Comparison of ENCODE assay signal across 9 mouse cellular contexts in genomic region chr3:87499072-87499471, GRCm38 (mm10). TPM values are rescaled to one million over a fixed set of nuclear protein-coding genes. Genes with fewer than 3 reads are reported as not detected.
DNase-seq lines count a peak whose midpoint lies in the region; ATAC-seq and TF ChIP-seq lines count a peak whose summit lies in the region.
"Had no signal": no experiment of that assay in that cellular context is flagged by ENCODE, and none has a peak within 500 bp of the region (broad histone marks: within the 10 kb centered on the region; RNA-seq: fewer than 3 reads in every experiment).

No protein-coding gene starts in this region.

- peak; percentile 92 for TF ChIP-seq CTCF in kidney, adult 2 months (conservative IDR thresholded peaks at IDR 0.05; ENCODE audit: insufficient read depth, insufficient read length, low read depth, low read length)
- TF ChIP-seq CTCF in embryonic fibroblast, embryonic 13.5 days (IDR thresholded peaks at IDR 0.05; ENCODE audit: borderline replicate concordance, insufficient read depth, low read length), result peak; percentile 62
- TF ChIP-seq CTCF in left cerebral cortex, adult 2 months (IDR thresholded peaks at IDR 0.05), result peak; percentile 98
- peak; percentile 99 for TF ChIP-seq CTCF in midbrain, postnatal 0 days (IDR thresholded peaks at IDR 0.05)

- H3K36me3 ChIP-seq in kidney, adult 2 months (ENCODE audit: control insufficient read depth, insufficient read depth, low read length), result no peaks in the 10 kb centered on the region
- H3K36me3 ChIP-seq in kidney, embryonic 16.5 days (ENCODE audit: insufficient read depth, low read length), result no peaks in the 10 kb centered on the region
- H3K36me3 ChIP-seq in hindbrain, embryonic 14.5 days (replicated peaks; ENCODE audit: control insufficient read depth, insufficient read depth), result no peaks in the 10 kb centered on the region
- no peaks in the 10 kb centered on the region for H3K36me3 ChIP-seq in midbrain, postnatal 0 days (ENCODE audit: insufficient read depth, low read length)
- H3K36me3 ChIP-seq: embryonic facial prominence, embryonic 12.5 days had no signal

- peak; percentile 70 for DNase-seq in kidney, adult 2 months
- peak; percentile 79 for DNase-seq in brain, adult 2 months (ENCODE audit: low read depth, low spot score)
- peak; percentile 90 for DNase-seq in hindbrain, embryonic 14.5 days (ENCODE audit: low spot score)
- DNase-seq in left cerebral cortex, adult 2 months (ENCODE audit: extremely low spot score in 1 of 2, low spot score in 2 of 2), result peak; percentile 70 to 78
- peak; percentile 86 for DNase-seq in midbrain, postnatal 0 days (ENCODE audit: low spot score)
- peak; percentile 54 to 71 for DNase-seq in spleen, postnatal 10 days (ENCODE audit: low spot score in 2 of 2)

- H3K27me3 ChIP-seq in kidney, adult 2 months (replicated peaks; ENCODE audit: control insufficient read depth, insufficient read depth, low read length), result no peaks in the 10 kb centered on the region
- H3K27me3 ChIP-seq in kidney, embryonic 16.5 days (ENCODE audit: insufficient read depth, low read length), result no peaks in the 10 kb centered on the region; the same call in 1 of the 2 replicates
- H3K27me3 ChIP-seq in hindbrain, embryonic 14.5 days (ENCODE audit: control insufficient read depth, insufficient read depth, low read length), result no peaks in the 10 kb centered on the region
- no peaks in the 10 kb centered on the region for H3K27me3 ChIP-seq in midbrain, postnatal 0 days (ENCODE audit: insufficient read depth, low read length)

- ATAC-seq in kidney, embryonic 16.5 days (ENCODE audit: low FRiP score, low TSS enrichment), result no peak
- ATAC-seq in hindbrain, embryonic 14.5 days (ENCODE audit: low FRiP score), result no peak; the same call in 1 of the 2 replicates
- no peak for ATAC-seq in midbrain, postnatal 0 days (ENCODE audit: low FRiP score)

- WGBS in kidney, adult 2 months, result 9% methylated on average over 3 of the region's 3 CpGs
- 12% methylated on average over 3 of the region's 3 CpGs for WGBS in kidney, embryonic 16.5 days
- 24% methylated on average over 3 of the region's 3 CpGs for WGBS in hindbrain, embryonic 14.5 days
- 15% methylated on average over 3 of the region's 3 CpGs for WGBS in midbrain, postnatal 0 days

- H3K4me3 ChIP-seq in kidney, adult 2 months (ENCODE audit: insufficient read depth, low read depth, low read length), result no peak overlapping the region
- no peak overlapping the region for H3K4me3 ChIP-seq in kidney, embryonic 16.5 days (ENCODE audit: low read length)
- H3K4me3 ChIP-seq in embryonic fibroblast, embryonic 13.5 days (ENCODE audit: insufficient read depth, low read length), result no peak overlapping the region
- no peak overlapping the region for H3K4me3 ChIP-seq in hindbrain, embryonic 14.5 days (replicated peaks; ENCODE audit: low read length)
- H3K4me3 ChIP-seq in left cerebral cortex, adult 2 months, result no peak overlapping the region
- no peak overlapping the region for H3K4me3 ChIP-seq in midbrain, postnatal 0 days (ENCODE audit: low read depth, low read length)
- H3K4me3 ChIP-seq: embryonic facial prominence, embryonic 12.5 days had no signal

- no peaks in the 10 kb centered on the region for H3K9me3 ChIP-seq in kidney, embryonic 16.5 days (ENCODE audit: low read length)
- H3K9me3 ChIP-seq in hindbrain, embryonic 14.5 days (ENCODE audit: control insufficient read depth, low read length), result no peaks in the 10 kb centered on the region
- H3K9me3 ChIP-seq in midbrain, postnatal 0 days (ENCODE audit: low read length), result no peaks in the 10 kb centered on the region
- H3K9me3 ChIP-seq: embryonic facial prominence, embryonic 12.5 days had no signal

- intact Hi-C loops in left cerebral cortex, adult 2 months (cut with DNase I), result loop anchor here (1.0 to 5.0 kb wide), 5 partner anchors 88 to 468 kb away; no protein-coding TSS in a partner anchor

- H3K9ac ChIP-seq in kidney, embryonic 16.5 days (replicated peaks; ENCODE audit: low read length), result no peak overlapping the region
- no peak overlapping the region for H3K9ac ChIP-seq in hindbrain, embryonic 14.5 days
- no peak overlapping the region for H3K9ac ChIP-seq in midbrain, postnatal 0 days (replicated peaks; ENCODE audit: low read length, poor library complexity, severe bottlenecking)
- H3K9ac ChIP-seq: embryonic facial prominence, embryonic 12.5 days had no signal

- no peak overlapping the region for H3K4me2 ChIP-seq in kidney, embryonic 16.5 days (replicated peaks; ENCODE audit: low read depth, low read length)
- H3K4me2 ChIP-seq in hindbrain, embryonic 14.5 days (replicated peaks), result no peak overlapping the region
- no peak overlapping the region for H3K4me2 ChIP-seq in midbrain, postnatal 0 days (ENCODE audit: low read depth, low read length, poor library complexity, severe bottlenecking)
- H3K4me2 ChIP-seq: embryonic facial prominence, embryonic 12.5 days had no signal

- no peaks in the 10 kb centered on the region for H3K4me1 ChIP-seq in kidney, adult 2 months (ENCODE audit: control insufficient read depth, insufficient read depth, low read length)
- H3K4me1 ChIP-seq in kidney, embryonic 16.5 days (ENCODE audit: insufficient read depth, low read length), result no peaks in the 10 kb centered on the region
- H3K4me1 ChIP-seq in embryonic fibroblast, embryonic 13.5 days (ENCODE audit: control insufficient read depth, insufficient read depth, low read length), result no peaks in the 10 kb centered on the region
- no peaks in the 10 kb centered on the region for H3K4me1 ChIP-seq in hindbrain, embryonic 14.5 days (replicated peaks; ENCODE audit: control insufficient read depth, insufficient read depth, low read length)
- no peaks in the 10 kb centered on the region for H3K4me1 ChIP-seq in midbrain, postnatal 0 days (ENCODE audit: insufficient read depth, low read length)

- H3K27ac ChIP-seq in kidney, adult 2 months (ENCODE audit: insufficient read depth, low read depth, low read length), result no peak overlapping the region
- no peak overlapping the region for H3K27ac ChIP-seq in kidney, embryonic 16.5 days (ENCODE audit: low read length)
- H3K27ac ChIP-seq in embryonic fibroblast, embryonic 13.5 days (ENCODE audit: insufficient read depth, low read length), result no peak overlapping the region
- H3K27ac ChIP-seq in hindbrain, embryonic 14.5 days, result no peak overlapping the region
- no peak overlapping the region for H3K27ac ChIP-seq in left cerebral cortex, adult 2 months
- no peak overlapping the region for H3K27ac ChIP-seq in midbrain, postnatal 0 days (ENCODE audit: low read depth, low read length)
- H3K27ac ChIP-seq: embryonic facial prominence, embryonic 12.5 days had no signal

- no peak for TF ChIP-seq POLR2A in kidney, adult 2 months (IDR thresholded peaks at IDR 0.05; ENCODE audit: low read depth, low read length)
- TF ChIP-seq POLR2A in embryonic fibroblast, embryonic 13.5 days (IDR thresholded peaks at IDR 0.05; ENCODE audit: low read depth, low read length), result no peak

RNA-seq across cellular contexts. Expression of gene Etv3, which starts 26.1 kb away (rescaled TPM):
- polyA plus RNA-seq in kidney, adult 2 months (2012; rRNA removed), result 8.4 and 9.1 TPM in 2 replicates
- 14.4 and 15.6 TPM in 2 replicates for polyA plus RNA-seq in kidney, embryonic 16.5 days (2015; fragmentation: Nextera tagmentation; extraction: Ambion mirVana)
- polyA plus RNA-seq in embryonic fibroblast, embryonic 13.5 days (2011; ENCODE audit: insufficient read length, low read depth, missing spikeins), result 10.8 and 10.9 TPM in 2 replicates
- polyA plus RNA-seq in hindbrain, embryonic 14.5 days (2014; fragmentation: Nextera tagmentation; extraction: Ambion mirVana), result 7.0 and 7.1 TPM in 2 replicates
- total RNA-seq in left cerebral cortex, adult 2 months (2021), result 10 to 100 TPM; 27.1 to 28.9 TPM
- total RNA-seq in midbrain, postnatal 0 days (2014; rRNA removed), result 9.8 and 13.6 TPM in 2 replicates
- 5.9 and 7.9 TPM in 2 replicates for polyA plus RNA-seq in midbrain, postnatal 0 days (2015; fragmentation: Nextera tagmentation; extraction: Ambion mirVana)
